Mouse (Mus musculus) CH12.LX (cell line): ENCODE measurements around the gene Bmi1.

Experiments
- IRF4 ChIP-seq: IDR thresholded peaks from 2 replicates; pipeline ENCODE4 v1.6.1; 2014; ENCODE audit warnings: low read depth, mild to moderate bottlenecking, inconsistent platforms, low read length, improper control_type of control experiment
- JUND ChIP-seq: conservative IDR thresholded peaks from 2 replicates; pipeline ENCODE4 v1.6.1; 2011; ENCODE audit warnings: low read depth, low read length, improper control_type of control experiment
- MAZ ChIP-seq: IDR thresholded peaks from 2 replicates; pipeline ENCODE4 v1.6.1; 2012; ENCODE audit warnings: low read depth, mild to moderate bottlenecking, inconsistent platforms, low read length, improper control_type of control experiment, moderate library complexity

- no peak for TF ChIP-seq MAZ
- no peak for TF ChIP-seq IRF4
- TF ChIP-seq JUND = no peak
Observed at GRCm38 (mm10) chr2:18699401-18699990, 22.7 kb downstream of the Bmi1 start.
